Mouse (Mus musculus) lung, embryonic 15.5 days (tissue): ENCODE data around the gene Zhx3. TPM values are rescaled to one million over a fixed set of nuclear protein-coding genes. Genes with fewer than 3 reads are reported as not detected.

ENCODE experiments used
- ATAC-seq: fragments of 200-750 bp; cut with Nextera tagmentation; 2 replicates; pipeline ENCODE4 v1.8.0; 2017; ENCODE audit warnings: moderate number of reproducible peaks, borderline replicate concordance; ENCODE audit not compliant: low FRiP score, low TSS enrichment; ENCODE audit errors: extremely low read depth
- H3K27ac ChIP-seq: fragments of 300-500 bp; sonication (generic); 2 replicates; pipeline ENCODE4 v1.5.1; 2015; ENCODE audit warnings: moderate library complexity, mild to moderate bottlenecking, inconsistent platforms
- H3K27me3 ChIP-seq: fragments of 300-500 bp; sonication (generic); 2 replicates; pipeline ENCODE4 v1.6.1; 2015; ENCODE audit warnings: inconsistent platforms
- H3K36me3 ChIP-seq: fragments of 300-500 bp; sonication (generic); 2 replicates; pipeline ENCODE4 v1.6.1; 2015; ENCODE audit warnings: inconsistent platforms
- H3K4me1 ChIP-seq: fragments of 300-500 bp; sonication (generic); 2 replicates; pipeline ENCODE4 v1.6.1; 2015; ENCODE audit warnings: inconsistent platforms
- H3K4me2 ChIP-seq: fragments of 300-500 bp; sonication (generic); 2 replicates; pipeline ENCODE4 v1.6.1; 2015; ENCODE audit warnings: inconsistent platforms, mild to moderate bottlenecking, moderate library complexity
- H3K4me3 ChIP-seq: fragments of 300-500 bp; sonication (generic); 2 replicates; pipeline ENCODE4 v1.5.1; 2015; ENCODE audit warnings: mild to moderate bottlenecking, inconsistent platforms
- H3K9ac ChIP-seq: fragments of 300-500 bp; sonication (generic); 2 replicates; pipeline ENCODE4 v1.6.1; 2015; ENCODE audit warnings: inconsistent platforms
- H3K9me3 ChIP-seq: fragments of 300-500 bp; sonication (generic); 2 replicates; pipeline ENCODE4 v1.6.1; 2016; ENCODE audit warnings: inconsistent platforms
- WGBS: fragments of 180-500 bp; shearing (Covaris S2); methylation state at CpG from one replicate; pipeline ENCODE4 v1.1.7; 2015; 5-methylcytosine and 5-hydroxymethylcytosine counted together
- polyA plus RNA-seq: library from polyadenylated mRNA; unstranded; fragments of >200 nt; fragmentation: Nextera tagmentation; extraction: Ambion mirVana; gene quantifications from 2 replicates; pipeline ENCODE4 v1.2.1, GENCODE M21; 2015

The Zhx3 gene
- polyA plus RNA-seq, 1 experiment from 2014 or later, result 12.1 TPM

- no peak overlapping the region for H3K4me2 ChIP-seq
- H3K4me1 ChIP-seq, result peaks cover 3% of the 10 kb centered on the region; the same call in 1 of the 2 replicates
- H3K27me3 ChIP-seq, result no peaks in the 10 kb centered on the region
- WGBS, result 74% methylated on average over 1 of the region's 1 CpGs
- no peaks in the 10 kb centered on the region for H3K9me3 ChIP-seq
- no peaks in the 10 kb centered on the region for H3K36me3 ChIP-seq
- no peak overlapping the region for H3K9ac ChIP-seq
- no peak overlapping the region for H3K4me3 ChIP-seq
- H3K27ac ChIP-seq, result no peak overlapping the region
- ATAC-seq, result no peak
These were observed 74.6 kb downstream of the Zhx3 start for GRCm38 (mm10) chr2:160798206-160798605.

- H3K4me3 ChIP-seq, result no peak overlapping the region
- 55% methylated on average over 2 of the region's 2 CpGs for WGBS
- H3K4me1 ChIP-seq, result peaks cover 3% of the 10 kb centered on the region; the same call in 1 of the 2 replicates
- no peak for ATAC-seq
- no peaks in the 10 kb centered on the region for H3K27me3 ChIP-seq
- no peaks in the 10 kb centered on the region for H3K9me3 ChIP-seq
- H3K4me2 ChIP-seq, result no peak overlapping the region
- no peak overlapping the region for H3K9ac ChIP-seq
- H3K36me3 ChIP-seq, result no peaks in the 10 kb centered on the region
- no peak overlapping the region for H3K27ac ChIP-seq
These were observed 75.8 kb downstream of the Zhx3 start for GRCm38 (mm10) chr2:160796973-160797372.

GRCm38 (mm10) chr2:160793117-160793516, 79.7 kb downstream of the Zhx3 start:
- H3K4me3 ChIP-seq, result no peak overlapping the region
- H3K4me1 ChIP-seq, result peaks cover 3% of the 10 kb centered on the region; the same call in 1 of the 2 replicates
- H3K27ac ChIP-seq, result no peak overlapping the region
- no peaks in the 10 kb centered on the region for H3K36me3 ChIP-seq
- no peak overlapping the region for H3K4me2 ChIP-seq
- WGBS, result 68% methylated on average over 2 of the region's 2 CpGs
- H3K9ac ChIP-seq, result no peak overlapping the region
- H3K27me3 ChIP-seq, result no peaks in the 10 kb centered on the region
- no peak for ATAC-seq
- no peaks in the 10 kb centered on the region for H3K9me3 ChIP-seq

DNA sequence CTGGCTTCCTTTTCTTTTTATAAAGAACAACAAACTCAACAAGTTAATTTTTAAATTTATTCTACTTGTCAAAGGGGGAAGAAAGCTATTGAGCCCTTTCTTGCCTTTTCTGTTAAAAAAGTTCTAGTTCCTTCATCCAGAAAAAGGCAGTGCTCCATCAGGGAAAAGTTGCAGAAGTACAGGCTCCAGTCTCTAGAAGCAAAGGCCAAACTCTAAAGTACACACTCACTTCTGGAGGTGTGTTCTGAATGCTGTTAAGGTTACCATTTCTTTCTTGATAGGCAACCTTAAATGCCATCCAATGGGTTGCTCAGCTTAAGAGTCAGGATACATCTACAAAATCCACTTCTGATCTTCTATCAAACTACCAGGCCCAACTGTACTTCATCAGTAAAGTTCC, 83.1 kb downstream of the Zhx3 start:
- Histone ChIP-seq H3K9me3 (no peaks in the 10 kb centered on the region), H3K27ac (no peak overlapping the region), H3K27me3 (no peaks in the 10 kb centered on the region), H3K36me3 (no peaks in the 10 kb centered on the region), H3K4me2 (no peak overlapping the region), H3K4me1 (no peaks in the 10 kb centered on the region), H3K4me3 (no peak overlapping the region), H3K9ac (no peak overlapping the region)
- no peak for ATAC-seq

GRCm38 (mm10) chr2:160789046-160789445, 83.8 kb downstream of the Zhx3 start:
- no peaks in the 10 kb centered on the region for H3K36me3 ChIP-seq
- H3K27me3 ChIP-seq, result no peaks in the 10 kb centered on the region
- ATAC-seq, result no peak
- H3K4me1 ChIP-seq, result no peaks in the 10 kb centered on the region
- H3K9me3 ChIP-seq, result no peaks in the 10 kb centered on the region
- H3K27ac ChIP-seq, result no peak overlapping the region
- 76% methylated on average over 1 of the region's 1 CpGs for WGBS
- H3K4me2 ChIP-seq, result no peak overlapping the region
- no peak overlapping the region for H3K4me3 ChIP-seq
- no peak overlapping the region for H3K9ac ChIP-seq

- 51% methylated on average over 1 of the region's 1 CpGs for WGBS
- no peaks in the 10 kb centered on the region for H3K9me3 ChIP-seq
- ATAC-seq, result no peak
- no peaks in the 10 kb centered on the region; the same call in 1 of the 2 replicates for H3K36me3 ChIP-seq
- H3K27ac ChIP-seq, result no peak overlapping the region
- H3K9ac ChIP-seq, result no peak overlapping the region
- H3K4me3 ChIP-seq, result no peak overlapping the region
- no peak overlapping the region for H3K4me2 ChIP-seq
- H3K27me3 ChIP-seq, result no peaks in the 10 kb centered on the region
- no peaks in the 10 kb centered on the region for H3K4me1 ChIP-seq
These were observed 86.5 kb downstream of the Zhx3 start for GRCm38 (mm10) chr2:160786333-160786732.

GRCm38 (mm10) chr2:160780834-160781219, 92.0 kb downstream of the Zhx3 start:
- H3K36me3 ChIP-seq, result no peaks in the 10 kb centered on the region; the same call in 1 of the 2 replicates
- ATAC-seq, result no peak
- H3K9ac ChIP-seq, result no peak overlapping the region
- no peaks in the 10 kb centered on the region for H3K9me3 ChIP-seq
- no peak overlapping the region for H3K4me3 ChIP-seq
- no peaks in the 10 kb centered on the region for H3K4me1 ChIP-seq
- H3K4me2 ChIP-seq, result no peak overlapping the region
- no peaks in the 10 kb centered on the region for H3K27me3 ChIP-seq
- H3K27ac ChIP-seq, result no peak overlapping the region
- 95% methylated on average over 2 of the region's 2 CpGs for WGBS

GRCm38 (mm10) chr2:160780154-160780833, 92.5 kb downstream of the Zhx3 start:
- no peaks in the 10 kb centered on the region for H3K4me1 ChIP-seq
- no peaks in the 10 kb centered on the region for H3K9me3 ChIP-seq
- no peak overlapping the region for H3K4me3 ChIP-seq
- no peak overlapping the region for H3K27ac ChIP-seq
- no peaks in the 10 kb centered on the region; the same call in 1 of the 2 replicates for H3K36me3 ChIP-seq
- H3K9ac ChIP-seq, result no peak overlapping the region
- WGBS, result 89% methylated on average over 13 of the region's 13 CpGs
- no peaks in the 10 kb centered on the region for H3K27me3 ChIP-seq
- ATAC-seq, result no peak
- H3K4me2 ChIP-seq, result no peak overlapping the region

GRCm38 (mm10) chr2:160778034-160778433, 94.8 kb downstream of the Zhx3 start:
- no peak overlapping the region for H3K4me2 ChIP-seq
- no peak overlapping the region for H3K9ac ChIP-seq
- no peaks in the 10 kb centered on the region for H3K9me3 ChIP-seq
- H3K27ac ChIP-seq, result no peak overlapping the region
- no peaks in the 10 kb centered on the region; the same call in 1 of the 2 replicates for H3K36me3 ChIP-seq
- 77% methylated on average over 2 of the region's 2 CpGs for WGBS
- ATAC-seq, result no peak
- no peaks in the 10 kb centered on the region for H3K4me1 ChIP-seq
- no peaks in the 10 kb centered on the region for H3K27me3 ChIP-seq
- no peak overlapping the region for H3K4me3 ChIP-seq

DNA sequence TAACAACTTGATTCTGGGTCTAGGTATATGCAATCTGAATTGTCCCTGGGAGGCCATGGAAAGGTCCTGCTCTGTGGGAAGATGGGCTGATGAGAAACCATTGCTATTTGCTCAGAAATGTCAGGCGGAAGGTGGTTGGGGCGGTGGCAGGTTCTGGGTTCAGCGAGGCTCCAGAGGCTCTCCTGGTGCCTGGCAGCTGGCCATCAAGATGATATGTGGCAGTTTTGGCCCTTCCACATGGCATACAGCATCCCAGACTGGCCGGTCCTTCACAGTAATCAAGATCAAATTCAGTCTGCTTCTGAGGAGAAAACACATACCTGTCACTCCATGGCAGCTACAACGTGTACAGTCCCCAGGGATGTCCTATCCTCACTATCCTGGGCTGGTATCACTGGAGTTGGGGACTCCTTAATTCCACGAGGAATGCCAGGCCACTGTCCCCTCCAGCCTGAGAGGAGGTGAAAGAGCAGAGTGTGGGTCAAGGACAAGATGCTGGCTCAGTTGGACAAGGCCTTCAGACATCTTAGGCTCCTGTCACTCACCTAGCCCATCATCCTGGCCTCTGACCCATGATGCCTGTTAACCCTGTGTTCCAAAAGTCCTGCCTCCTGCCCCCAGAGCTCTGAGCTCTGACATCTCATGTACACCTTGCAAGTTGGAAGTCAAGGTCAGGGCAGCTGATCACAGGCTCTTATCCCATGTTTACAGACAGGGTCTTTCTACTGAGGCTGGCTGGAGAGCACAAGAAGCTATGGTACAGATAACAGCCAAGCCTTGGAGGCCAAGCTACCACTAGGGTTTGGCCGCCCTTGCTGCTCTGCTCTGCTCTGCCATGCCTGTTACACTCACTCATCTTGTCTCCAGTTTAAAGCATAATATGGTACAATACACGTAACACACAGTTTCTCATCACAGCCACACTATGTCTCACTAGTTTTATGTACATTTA, 101.2 kb downstream of the Zhx3 start:
- Histone ChIP-seq H3K4me2 (no peak overlapping the region), H3K27ac (no peak overlapping the region), H3K36me3 (peaks cover 6% of the 10 kb centered on the region; the same call in 1 of the 2 replicates), H3K27me3 (no peaks in the 10 kb centered on the region), H3K9me3 (no peaks in the 10 kb centered on the region), H3K4me1 (no peaks in the 10 kb centered on the region), H3K4me3 (no peak overlapping the region), H3K9ac (no peak overlapping the region)
- 80% methylated on average over 8 of the region's 8 CpGs for WGBS
- ATAC-seq, result no peak

- Histone ChIP-seq H3K9ac (no peak overlapping the region), H3K27ac (no peak overlapping the region), H3K4me2 (no peak overlapping the region), H3K9me3 (no peaks in the 10 kb centered on the region), H3K27me3 (no peaks in the 10 kb centered on the region), H3K4me1 (no peaks in the 10 kb centered on the region), H3K4me3 (no peak overlapping the region), H3K36me3 (peaks cover 8% of the 10 kb centered on the region)
- ATAC-seq, result no peak
- 84% methylated on average over 1 of the region's 1 CpGs for WGBS
These were observed 101.9 kb downstream of the Zhx3 start for GRCm38 (mm10) chr2:160770871-160771270.

GRCm38 (mm10) chr2:160770409-160770808, 102.4 kb downstream of the Zhx3 start:
- Histone ChIP-seq H3K9me3 (no peaks in the 10 kb centered on the region), H3K27me3 (no peaks in the 10 kb centered on the region), H3K4me1 (no peaks in the 10 kb centered on the region), H3K27ac (no peak overlapping the region), H3K36me3 (peaks cover 9% of the 10 kb centered on the region), H3K4me3 (no peak overlapping the region), H3K9ac (no peak overlapping the region), H3K4me2 (no peak overlapping the region)
- no peak for ATAC-seq
